Mouse (Mus musculus): Measurements from ENCODE around the gene Ercc8. TPM values are rescaled to one million over a fixed set of nuclear protein-coding genes. Genes with fewer than 3 reads are reported as not detected.

Gene Ercc8
- polyA plus RNA-seq, 1 experiment from 2014 or later: 13.9 TPM

- Histone ChIP-seq H3K4me1 (ENCODE audit: control insufficient read depth, insufficient read depth, low read length) (0 out of 2 replicates have a peak, but pooled peaks cover 4% of the 10 kb centered on the region), H3K9ac (ENCODE audit: low read depth, low read length) (no peak overlapping the region), H3K4me3 (ENCODE audit: low read length) (no peak overlapping the region), H3K9me3 (ENCODE audit: control insufficient read depth, low read length) (no peaks in the 10 kb centered on the region), H3K27me3 (replicated peaks; ENCODE audit: control insufficient read depth, insufficient read depth, low read length) (0 out of 2 replicates have a peak, but pooled peaks cover 3% of the 10 kb centered on the region), H3K27ac (ENCODE audit: low read length) (no peak overlapping the region), H3K36me3 (ENCODE audit: control insufficient read depth, insufficient read depth, low read length) (no peaks in the 10 kb centered on the region), H3K4me2 (ENCODE audit: low read depth, low read length) (no peak overlapping the region)
- ATAC-seq: no peak
- 89% methylated on average over 8 of the region's 8 CpGs for WGBS
These were observed 52.4 kb downstream of the Ercc8 start for GRCm38 (mm10) chr13:108210960-108211359.

- WGBS: 41% methylated on average over 5 of the region's 5 CpGs
- no peak overlapping the region for H3K4me2 ChIP-seq (ENCODE audit: low read depth, low read length)
- no peak for ATAC-seq
These were observed 54.0 kb downstream of the Ercc8 start for GRCm38 (mm10) chr13:108212397-108213018.

GRCm38 (mm10) chr13:108214081-108214484, 55.6 kb downstream of the Ercc8 start, which contains the start of gene Elovl7:
TSS of gene Elovl7 (plus strand) at chr13:108214404.
- Histone ChIP-seq H3K36me3 (ENCODE audit: control insufficient read depth, insufficient read depth, low read length) (no peaks in the 10 kb centered on the region), H3K4me2 (ENCODE audit: low read depth, low read length) (peak within 1 kb of the TSS; percentile 96), H3K9ac (ENCODE audit: low read depth, low read length) (peak within 1 kb of the TSS; percentile 84), H3K27ac (ENCODE audit: low read length) (peak within 1 kb of the TSS; percentile 63; the same call in 1 of the 2 replicates), H3K4me3 (ENCODE audit: low read length) (peak within 1 kb of the TSS; percentile 84), H3K4me1 (ENCODE audit: control insufficient read depth, insufficient read depth, low read length) (0 out of 2 replicates have a peak, but pooled peaks cover 4% of the 10 kb centered on the region), H3K27me3 (replicated peaks; ENCODE audit: control insufficient read depth, insufficient read depth, low read length) (0 out of 2 replicates have a peak, but pooled peaks cover 3% of the 10 kb centered on the region), H3K9me3 (ENCODE audit: control insufficient read depth, low read length) (no peaks in the 10 kb centered on the region)
- under 1% methylated on average over 37 of the region's 40 CpGs for WGBS
- peak; percentile 97 for ATAC-seq

More at GRCm38 (mm10) chr13:108212397-108213018, 54.0 kb downstream of the Ercc8 start:
- Histone ChIP-seq H3K9ac (ENCODE audit: low read depth, low read length) (no peak overlapping the region), H3K27me3 (replicated peaks; ENCODE audit: control insufficient read depth, insufficient read depth, low read length) (0 out of 2 replicates have a peak, but pooled peaks cover 3% of the 10 kb centered on the region), H3K36me3 (ENCODE audit: control insufficient read depth, insufficient read depth, low read length) (no peaks in the 10 kb centered on the region), H3K9me3 (ENCODE audit: control insufficient read depth, low read length) (no peaks in the 10 kb centered on the region), H3K27ac (ENCODE audit: low read length) (peak overlapping the region; percentile 53), H3K4me1 (ENCODE audit: control insufficient read depth, insufficient read depth, low read length) (0 out of 2 replicates have a peak, but pooled peaks cover 4% of the 10 kb centered on the region), H3K4me3 (ENCODE audit: low read length) (no peak overlapping the region)

- peak overlapping the region; percentile 84 for H3K9ac ChIP-seq (ENCODE audit: low read depth, low read length)
- ATAC-seq: peak; percentile 80
- peak overlapping the region; percentile 96 for H3K4me2 ChIP-seq (ENCODE audit: low read depth, low read length)
- peak overlapping the region; percentile 63; the same call in 1 of the 2 replicates for H3K27ac ChIP-seq (ENCODE audit: low read length)
- H3K36me3 ChIP-seq (ENCODE audit: control insufficient read depth, insufficient read depth, low read length): no peaks in the 10 kb centered on the region
- H3K27me3 ChIP-seq (replicated peaks; ENCODE audit: control insufficient read depth, insufficient read depth, low read length): 0 out of 2 replicates have a peak, but pooled peaks cover 3% of the 10 kb centered on the region
- H3K9me3 ChIP-seq (ENCODE audit: control insufficient read depth, low read length): no peaks in the 10 kb centered on the region
- peak overlapping the region; percentile 84 for H3K4me3 ChIP-seq (ENCODE audit: low read length)
- 0 out of 2 replicates have a peak, but pooled peaks cover 4% of the 10 kb centered on the region for H3K4me1 ChIP-seq (ENCODE audit: control insufficient read depth, insufficient read depth, low read length)
- under 1% methylated on average over 50 of the region's 50 CpGs for WGBS
These were observed 56.1 kb downstream of the Ercc8 start for GRCm38 (mm10) chr13:108214485-108215107.

- peak overlapping the region; percentile 96 for H3K4me2 ChIP-seq (ENCODE audit: low read depth, low read length)
- no peaks in the 10 kb centered on the region for H3K36me3 ChIP-seq (ENCODE audit: control insufficient read depth, insufficient read depth, low read length)
- H3K27me3 ChIP-seq (replicated peaks; ENCODE audit: control insufficient read depth, insufficient read depth, low read length): 0 out of 2 replicates have a peak, but pooled peaks cover 3% of the 10 kb centered on the region
- 4% methylated on average over 12 of the region's 12 CpGs for WGBS
- H3K4me1 ChIP-seq (ENCODE audit: control insufficient read depth, insufficient read depth, low read length): 0 out of 2 replicates have a peak, but pooled peaks cover 4% of the 10 kb centered on the region
- H3K9ac ChIP-seq (ENCODE audit: low read depth, low read length): peak overlapping the region; percentile 84
- H3K27ac ChIP-seq (ENCODE audit: low read length): no peak overlapping the region
- peak overlapping the region; percentile 84 for H3K4me3 ChIP-seq (ENCODE audit: low read length)
- no peak for ATAC-seq
- no peaks in the 10 kb centered on the region for H3K9me3 ChIP-seq (ENCODE audit: control insufficient read depth, low read length)
These were observed 56.8 kb downstream of the Ercc8 start for GRCm38 (mm10) chr13:108215231-108215780.

- H3K27ac ChIP-seq (ENCODE audit: low read length): no peak overlapping the region
- no peaks in the 10 kb centered on the region for H3K9me3 ChIP-seq (ENCODE audit: control insufficient read depth, low read length)
- no peak overlapping the region for H3K9ac ChIP-seq (ENCODE audit: low read depth, low read length)
- H3K36me3 ChIP-seq (ENCODE audit: control insufficient read depth, insufficient read depth, low read length): no peaks in the 10 kb centered on the region
- ATAC-seq: no peak
- no peak overlapping the region for H3K4me3 ChIP-seq (ENCODE audit: low read length)
- WGBS: 75% methylated on average over 7 of the region's 7 CpGs
- H3K4me2 ChIP-seq (ENCODE audit: low read depth, low read length): no peak overlapping the region
- H3K4me1 ChIP-seq (ENCODE audit: control insufficient read depth, insufficient read depth, low read length): 0 out of 2 replicates have a peak, but pooled peaks cover 4% of the 10 kb centered on the region
- 0 out of 2 replicates have a peak, but pooled peaks cover 3% of the 10 kb centered on the region for H3K27me3 ChIP-seq (replicated peaks; ENCODE audit: control insufficient read depth, insufficient read depth, low read length)
These were observed 61.2 kb downstream of the Ercc8 start for GRCm38 (mm10) chr13:108219773-108220172.

- ATAC-seq: peak; percentile 62
- H3K9ac ChIP-seq (ENCODE audit: low read depth, low read length): no peak overlapping the region
- H3K27me3 ChIP-seq (replicated peaks; ENCODE audit: control insufficient read depth, insufficient read depth, low read length): no peaks in the 10 kb centered on the region
- WGBS: 34% methylated on average over 3 of the region's 3 CpGs
- peaks cover 8% of the 10 kb centered on the region for H3K4me1 ChIP-seq (ENCODE audit: control insufficient read depth, insufficient read depth, low read length)
- H3K36me3 ChIP-seq (ENCODE audit: control insufficient read depth, insufficient read depth, low read length): no peaks in the 10 kb centered on the region
- no peak overlapping the region for H3K27ac ChIP-seq (ENCODE audit: low read length)
- no peak overlapping the region for H3K4me3 ChIP-seq (ENCODE audit: low read length)
- H3K9me3 ChIP-seq (ENCODE audit: control insufficient read depth, low read length): no peaks in the 10 kb centered on the region
- no peak overlapping the region for H3K4me2 ChIP-seq (ENCODE audit: low read depth, low read length)
These were observed 70.7 kb downstream of the Ercc8 start for GRCm38 (mm10) chr13:108229191-108229590.

GRCm38 (mm10) chr13:108229634-108230330, 71.3 kb downstream of the Ercc8 start:
- WGBS: 59% methylated on average over 6 of the region's 6 CpGs
- Histone ChIP-seq H3K27ac (ENCODE audit: low read length) (peak overlapping the region; percentile 37; the same call in 1 of the 2 replicates), H3K27me3 (replicated peaks; ENCODE audit: control insufficient read depth, insufficient read depth, low read length) (no peaks in the 10 kb centered on the region), H3K4me3 (ENCODE audit: low read length) (no peak overlapping the region), H3K4me2 (ENCODE audit: low read depth, low read length) (no peak overlapping the region; the same call in 1 of the 2 replicates), H3K4me1 (ENCODE audit: control insufficient read depth, insufficient read depth, low read length) (peaks cover 8% of the 10 kb centered on the region), H3K36me3 (ENCODE audit: control insufficient read depth, insufficient read depth, low read length) (no peaks in the 10 kb centered on the region), H3K9ac (ENCODE audit: low read depth, low read length) (no peak overlapping the region), H3K9me3 (ENCODE audit: control insufficient read depth, low read length) (no peaks in the 10 kb centered on the region)
- peak; percentile 82 for ATAC-seq
